Mouse (Mus musculus): ENCODE measurements around the gene Gm49403.
A peak's percentile ranks its signal among the peaks of the same experiment; 100 is the strongest.
"Not testable (repeated sequence)": the region's sequence is repeated elsewhere in the genome, so short reads cannot be mapped to it uniquely, and the experiment has no call there.

Gene Gm49403

GRCm38 (mm10) chr19:8883616-8884015 is at the start of gene Gm49403, which contains the start of gene Lbhd1:
Gene Gm49403 (plus strand): TSS chr19:8883930.
Gene Lbhd1 (plus strand): TSS chr19:8883732.
- no peak for DNase-seq

DNA sequence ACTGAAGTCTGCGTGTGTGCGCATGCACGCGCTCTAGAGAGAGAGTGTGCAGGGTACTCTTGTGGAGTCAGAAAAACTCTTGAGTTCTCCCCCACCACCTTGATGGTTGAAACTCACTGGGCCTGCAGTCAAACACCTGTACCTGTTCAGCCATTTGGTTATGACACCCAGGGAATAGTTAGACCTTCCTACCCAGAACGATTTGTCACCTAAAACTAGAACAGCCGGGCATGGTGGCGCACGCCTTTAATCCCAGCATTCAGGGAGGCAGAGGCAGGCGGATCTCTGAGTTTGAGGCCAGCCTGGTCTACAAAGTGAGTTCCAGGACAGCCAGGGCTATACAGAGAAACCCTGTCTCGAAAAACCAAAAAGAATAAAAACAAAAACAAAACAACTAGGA is 47.4 kb upstream of the Gm49403 start:
- not testable (repeated sequence) for DNase-seq

DNA sequence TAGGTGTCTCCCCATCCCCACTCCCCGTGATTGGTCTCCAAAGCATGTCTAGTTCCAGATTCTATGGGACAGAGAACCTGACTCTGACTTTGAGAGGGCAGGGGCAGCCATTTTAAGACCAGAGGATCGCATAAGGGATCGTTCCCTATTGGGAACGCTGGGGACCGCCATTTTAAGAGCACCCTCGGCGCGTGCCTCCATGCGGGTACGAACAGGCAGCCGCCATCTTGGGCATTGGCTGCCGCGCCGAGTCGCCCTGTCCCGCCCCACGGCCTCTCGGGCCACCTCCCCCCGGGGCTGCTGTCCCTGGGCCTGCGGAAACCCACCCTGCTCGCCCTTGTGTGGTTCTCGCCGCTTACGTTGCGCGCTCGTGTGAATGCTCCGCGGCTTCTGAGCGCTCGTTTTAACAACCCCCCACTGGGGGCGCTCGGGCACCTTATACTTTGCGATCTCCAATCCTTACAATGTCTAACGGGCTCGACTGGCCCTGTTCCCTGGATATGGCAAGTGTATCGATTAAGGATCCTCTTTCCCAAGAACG is 46.4 kb upstream of the Gm49403 start, which contains the start of gene Bscl2:
Gene Bscl2 (plus strand): TSS at position 217 of the 541 bp plus-strand sequence.
- peak; percentile 91 for DNase-seq

DNA sequence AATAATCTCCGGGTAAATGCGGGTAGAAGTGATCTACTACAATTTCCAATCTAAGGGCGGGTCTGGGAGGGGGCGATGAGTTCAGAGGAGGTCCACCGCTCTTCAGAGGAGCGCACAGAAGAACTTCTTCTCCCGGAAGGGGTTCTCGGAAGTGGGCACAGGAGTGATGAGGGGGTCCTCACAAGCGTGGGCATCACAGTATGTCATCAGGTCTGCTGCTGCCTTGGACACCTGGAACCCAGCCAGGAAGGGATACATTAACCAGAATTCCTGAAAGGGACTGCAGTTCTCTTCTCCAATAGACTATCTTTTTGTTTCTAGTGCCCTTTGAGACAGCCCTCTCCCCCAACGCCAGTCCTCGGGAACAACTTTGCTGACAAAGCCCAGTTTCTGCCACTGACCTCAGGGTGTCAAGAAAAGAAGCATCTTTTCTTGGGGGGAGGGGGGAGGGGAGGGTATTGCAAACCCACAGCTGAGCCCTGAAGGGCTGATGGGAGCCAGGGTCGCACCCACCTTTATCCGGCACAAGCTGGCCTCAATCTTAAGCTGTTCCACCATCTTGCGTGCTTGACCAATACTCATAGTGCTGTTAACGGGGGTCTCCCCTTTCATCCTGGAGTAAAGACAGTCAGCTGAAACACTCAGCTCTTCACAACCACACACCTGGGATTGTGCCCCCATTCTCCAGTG is 45.5 kb upstream of the Gm49403 start:
- peak; percentile 49 for DNase-seq

- peak; percentile 38 for DNase-seq
Measured at GRCm38 (mm10) chr19:8839103-8839907, 44.4 kb upstream of the Gm49403 start, which contains the start of gene Gng3. Gene Gng3 (minus strand): TSS chr19:8839194.

GRCm38 (mm10) chr19:8839908-8840791 is 43.6 kb upstream of the Gm49403 start:
- DNase-seq: peak; percentile 73

DNA sequence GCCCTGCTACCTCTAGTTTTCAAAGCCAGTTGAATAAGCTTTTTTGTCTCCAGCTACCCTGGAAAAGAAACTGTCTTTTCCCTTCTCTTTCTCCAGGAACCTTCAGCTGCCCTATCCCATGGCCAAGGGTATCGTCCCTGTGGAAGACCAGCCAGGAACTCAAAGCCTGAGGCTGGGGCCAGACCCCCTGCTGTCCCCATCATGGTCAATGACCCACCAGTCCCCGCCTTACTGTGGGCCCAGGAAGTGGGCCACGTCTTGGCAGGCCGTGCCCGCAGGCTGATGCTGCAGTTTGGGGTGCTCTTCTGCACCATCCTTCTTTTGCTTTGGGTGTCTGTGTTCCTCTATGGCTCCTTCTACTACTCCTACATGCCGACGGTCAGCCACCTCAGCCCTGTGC is 42.7 kb upstream of the Gm49403 start:
- DNase-seq: peak; percentile 28

DNA sequence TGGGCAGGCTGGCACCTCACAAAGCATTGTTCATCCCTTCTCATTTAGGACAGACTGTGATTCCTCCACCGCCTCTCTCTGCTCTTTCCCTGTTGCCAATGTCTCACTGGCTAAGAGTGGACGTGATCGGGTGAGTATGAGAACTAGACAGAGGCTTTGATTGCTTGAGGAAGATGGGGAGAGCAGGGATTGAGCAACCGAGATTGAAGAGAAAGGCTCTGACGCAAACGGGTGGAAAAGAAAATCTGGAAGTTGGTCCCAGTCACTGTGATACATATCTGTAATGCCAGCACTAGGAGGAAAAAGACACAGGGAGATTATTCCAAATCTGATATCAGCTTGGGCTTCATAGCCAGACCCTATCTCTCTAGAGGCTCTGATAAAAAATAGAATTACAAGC is 40.8 kb upstream of the Gm49403 start:
- DNase-seq: no peak

GRCm38 (mm10) chr19:8844371-8845129 is 39.2 kb upstream of the Gm49403 start:
- peak; percentile 91 for DNase-seq

GRCm38 (mm10) chr19:8848356-8848755 is 35.4 kb upstream of the Gm49403 start:
- no peak for DNase-seq

GRCm38 (mm10) chr19:8850402-8850901 is 33.3 kb upstream of the Gm49403 start, which contains the start of gene Lrrn4cl:
Gene Lrrn4cl (plus strand): TSS chr19:8850768.
- no peak for DNase-seq

DNA sequence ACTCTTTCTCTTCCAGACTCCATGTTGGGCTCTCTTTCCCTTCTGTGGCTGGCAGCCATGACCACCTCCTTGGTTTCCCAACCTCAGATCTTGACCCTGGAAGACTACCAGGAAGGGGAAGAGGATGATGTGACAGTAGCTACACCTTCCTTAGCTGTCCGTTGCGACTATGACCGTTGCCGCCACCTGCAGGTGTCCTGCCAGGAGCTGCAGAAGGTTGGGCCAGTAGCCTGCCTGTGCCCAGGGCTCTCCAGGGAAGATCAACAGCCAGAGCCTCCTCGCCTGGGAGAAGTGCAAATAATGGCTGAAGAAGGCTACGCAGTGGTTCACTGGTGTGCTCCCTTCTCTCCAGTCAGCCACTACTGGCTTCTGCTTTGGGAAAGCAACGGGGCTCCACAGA is 32.1 kb upstream of the Gm49403 start:
- DNase-seq: no peak

GRCm38 (mm10) chr19:8852236-8852928 is 31.3 kb upstream of the Gm49403 start:
- no peak for DNase-seq

GRCm38 (mm10) chr19:8853117-8853516 is 30.6 kb upstream of the Gm49403 start:
- no peak for DNase-seq

DNA sequence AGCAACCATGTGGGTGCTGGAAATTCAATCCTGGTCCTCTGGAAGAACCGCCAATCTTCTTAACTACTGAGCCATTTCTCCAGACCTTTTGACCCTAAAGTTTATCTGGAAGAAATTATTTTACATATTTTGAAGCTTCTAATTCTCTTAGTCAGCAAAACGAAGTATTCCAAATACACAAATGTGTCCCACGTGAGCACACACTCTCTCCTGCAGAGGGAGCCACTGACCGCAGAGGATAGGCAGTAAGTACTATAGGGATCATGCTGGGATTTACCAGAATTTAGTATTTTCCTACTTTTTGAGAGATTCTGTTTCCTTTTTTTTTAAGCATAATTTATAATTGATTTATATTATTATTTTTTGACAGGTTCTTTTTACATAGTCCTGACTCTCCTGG is 26.0 kb upstream of the Gm49403 start:
- peak; percentile 71 for DNase-seq

DNA sequence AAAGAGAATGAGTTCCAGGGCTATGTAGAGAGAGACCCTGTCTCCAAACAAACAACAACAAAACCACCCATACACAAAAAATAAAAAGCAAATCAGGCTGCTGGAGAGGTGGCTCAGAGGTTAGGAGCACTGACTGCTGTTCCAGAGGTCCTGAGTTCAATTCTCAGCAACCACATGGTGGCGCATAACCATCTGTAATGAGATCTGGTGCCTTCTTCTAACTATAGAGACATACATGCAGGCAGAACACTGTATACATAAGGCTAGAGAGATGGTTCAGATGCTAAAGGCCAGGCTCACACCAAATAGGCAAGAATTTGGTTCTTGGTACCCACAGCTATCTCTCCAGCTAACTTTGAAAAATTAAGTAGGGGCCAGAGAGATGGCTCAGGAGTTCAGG is 24.7 kb upstream of the Gm49403 start:
- peak; percentile 69 for DNase-seq

DNA sequence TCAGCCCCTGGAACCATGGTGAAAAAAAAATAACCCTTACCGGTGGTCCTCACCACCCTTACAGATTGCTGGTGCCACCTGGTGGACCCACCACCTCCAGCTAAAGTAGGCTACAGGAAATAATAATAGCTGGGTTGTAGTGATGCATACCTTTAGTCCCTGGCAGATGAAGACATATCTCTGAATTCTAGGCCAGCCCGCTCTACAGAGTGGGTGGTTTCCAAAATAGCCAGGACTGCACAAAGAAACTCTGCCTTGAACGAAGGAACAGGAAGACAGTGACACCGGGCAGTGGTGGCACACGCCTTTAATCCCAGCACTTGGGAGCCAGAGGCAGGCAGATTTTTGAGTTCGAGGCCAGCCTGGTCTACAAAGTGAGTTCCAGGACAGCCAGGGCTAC is 19.5 kb upstream of the Gm49403 start:
- DNase-seq: peak; percentile 39

- not testable (repeated sequence) for DNase-seq
Measured at GRCm38 (mm10) chr19:8870381-8870780, 13.3 kb upstream of the Gm49403 start.

DNA sequence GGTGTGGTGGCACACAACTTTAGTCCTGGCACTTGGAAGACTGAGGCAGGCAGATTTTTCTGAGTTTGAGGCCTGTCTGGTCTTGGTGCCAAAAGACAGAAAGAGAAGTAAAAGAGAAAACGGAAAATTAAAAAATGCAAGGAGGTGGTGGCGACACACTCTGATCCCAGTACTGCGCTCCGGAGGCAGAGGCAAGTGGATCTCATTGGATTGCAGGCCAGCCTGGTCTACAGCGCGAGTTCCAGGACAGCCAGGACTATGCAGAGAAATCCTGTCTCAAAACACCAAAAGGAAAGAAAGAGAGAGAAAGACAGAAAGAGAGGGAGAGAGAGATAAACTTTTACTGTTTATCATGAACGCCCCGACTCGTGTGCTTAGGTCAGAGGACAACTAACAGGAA is 12.9 kb upstream of the Gm49403 start:
- peak; percentile 30 for DNase-seq

- peak; percentile 93 for DNase-seq
Measured at GRCm38 (mm10) chr19:8871267-8872186, 12.2 kb upstream of the Gm49403 start, which contains the start of gene Ubxn1. Gene Ubxn1 (plus strand): TSS chr19:8871496.

Data from thymus, postnatal 4 days (tissue).